Mouse (Mus musculus): ENCODE measurements around the gene Rhov.

Rhov gene

DNA sequence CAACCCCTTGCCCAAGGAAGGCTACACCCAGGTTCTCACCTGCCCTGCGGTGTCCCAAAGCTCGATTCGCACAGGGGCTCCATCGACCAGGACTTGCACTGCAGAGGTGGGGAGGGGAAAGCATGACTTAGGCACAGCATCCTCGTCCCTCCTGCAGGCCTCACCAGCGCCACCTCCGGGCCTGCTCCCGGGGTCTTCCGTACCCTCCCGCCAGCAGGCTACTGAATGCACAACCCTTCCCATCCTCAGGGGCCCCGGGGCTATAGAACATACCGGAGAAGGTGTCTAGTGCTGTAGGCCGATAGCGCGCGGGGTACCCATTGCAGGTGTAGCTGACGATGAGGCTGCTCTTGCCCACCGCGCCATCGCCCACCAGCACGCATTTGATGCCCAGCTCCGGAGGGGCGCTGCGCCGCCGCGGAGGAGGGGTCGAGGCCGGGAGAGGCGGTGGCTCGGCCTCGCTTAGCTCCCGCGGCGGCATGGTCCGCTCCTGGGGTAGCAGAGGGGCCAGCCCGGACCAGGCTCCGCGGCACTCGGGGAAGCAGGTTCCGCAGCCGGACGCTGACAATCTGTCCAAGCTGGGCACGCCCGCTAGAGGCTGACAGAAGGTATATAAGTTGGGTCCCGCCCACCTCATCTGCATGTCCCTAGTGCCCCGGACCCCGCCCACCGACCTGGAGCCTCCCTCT, at the start of gene Rhov:
Gene Rhov, minus strand, starts transcription at position 630 of the 689 bp plus-strand sequence.
- peak; percentile 80 for DNase-seq

DNA sequence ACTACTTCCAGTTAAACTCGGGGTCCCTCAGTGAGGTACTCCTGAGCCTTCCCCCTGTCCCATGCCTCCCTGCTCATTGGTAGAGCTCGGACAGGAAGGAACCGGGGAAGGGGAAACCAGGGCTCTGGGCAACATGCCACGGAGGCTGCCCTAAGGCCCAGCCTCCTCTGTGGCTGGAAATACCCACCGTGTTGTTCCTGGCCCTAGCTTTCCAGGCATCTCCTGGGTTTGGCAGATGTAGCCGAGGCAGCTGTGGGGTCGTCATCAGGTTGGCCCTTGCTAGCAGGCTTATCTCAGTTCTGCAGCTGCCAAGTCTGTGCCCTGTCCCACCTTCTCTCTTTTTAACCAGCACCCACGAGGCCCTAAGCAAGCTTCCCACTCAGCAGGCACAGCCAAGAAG, 49.5 kb upstream of the Rhov start:
- no peak for DNase-seq

- DNase-seq: no peak
Measured at GRCm38 (mm10) chr2:119318043-119318710, 47.1 kb upstream of the Rhov start.

GRCm38 (mm10) chr2:119314742-119315310, 43.8 kb upstream of the Rhov start:
- DNase-seq: no peak

GRCm38 (mm10) chr2:119313780-119314479, 42.9 kb upstream of the Rhov start:
- no peak for DNase-seq

DNA sequence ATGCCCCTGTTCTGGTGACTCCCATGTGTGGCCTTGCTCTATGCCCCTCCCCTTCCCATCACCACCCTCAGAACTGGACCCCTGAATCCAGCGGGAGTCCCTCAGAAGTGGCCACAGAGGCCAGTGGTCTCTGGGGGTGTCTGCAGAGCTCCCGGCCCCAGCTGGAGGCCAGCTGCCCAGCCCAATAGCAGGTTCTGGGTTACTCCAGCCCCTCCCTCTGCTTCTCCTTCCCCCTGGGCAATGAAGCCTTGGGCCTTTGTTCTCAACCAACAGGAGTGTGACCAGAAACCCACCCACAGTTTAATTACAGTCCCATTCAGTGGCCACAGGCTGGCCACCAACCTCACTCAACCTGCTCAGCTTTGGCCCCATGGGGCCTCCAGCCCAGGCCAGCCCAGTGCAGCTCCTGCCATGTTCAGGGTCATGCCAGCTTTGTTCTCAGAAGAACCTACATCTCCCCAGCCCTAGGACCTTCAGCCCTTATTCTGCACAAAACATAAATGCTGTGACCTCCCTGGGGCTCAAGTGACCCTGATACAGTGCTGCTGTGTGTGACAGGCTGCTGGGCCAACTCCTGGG, 41.4 kb upstream of the Rhov start:
- DNase-seq: no peak

- DNase-seq: no peak
Measured at GRCm38 (mm10) chr2:119311544-119311943, 40.5 kb upstream of the Rhov start.

- DNase-seq: no peak
Measured at GRCm38 (mm10) chr2:119304798-119305208, 33.7 kb upstream of the Rhov start.

- no peak for DNase-seq
Measured at GRCm38 (mm10) chr2:119304391-119304790, 33.3 kb upstream of the Rhov start.

DNA sequence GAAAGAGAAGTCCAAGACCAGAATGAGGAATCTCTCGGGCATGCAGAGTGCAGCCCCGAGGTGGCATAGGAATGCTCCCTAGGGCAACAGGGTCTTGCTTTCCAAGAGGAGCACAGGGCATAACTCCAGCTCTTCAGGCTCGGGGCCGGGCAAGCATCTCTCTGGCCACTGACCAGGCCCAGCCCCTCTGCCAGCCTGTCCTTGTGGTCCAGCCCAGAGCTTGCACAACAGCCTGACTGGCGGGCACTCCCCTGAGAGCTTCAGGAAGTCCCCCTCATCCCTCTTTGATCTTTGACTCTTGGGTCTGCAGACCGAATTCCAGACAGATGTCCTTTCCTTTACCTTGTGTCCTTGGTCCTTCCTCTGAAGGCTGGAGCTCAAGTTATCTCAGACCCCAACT, 31.8 kb upstream of the Rhov start:
- no peak for DNase-seq

GRCm38 (mm10) chr2:119300819-119301493, 29.9 kb upstream of the Rhov start:
- DNase-seq: no peak

DNA sequence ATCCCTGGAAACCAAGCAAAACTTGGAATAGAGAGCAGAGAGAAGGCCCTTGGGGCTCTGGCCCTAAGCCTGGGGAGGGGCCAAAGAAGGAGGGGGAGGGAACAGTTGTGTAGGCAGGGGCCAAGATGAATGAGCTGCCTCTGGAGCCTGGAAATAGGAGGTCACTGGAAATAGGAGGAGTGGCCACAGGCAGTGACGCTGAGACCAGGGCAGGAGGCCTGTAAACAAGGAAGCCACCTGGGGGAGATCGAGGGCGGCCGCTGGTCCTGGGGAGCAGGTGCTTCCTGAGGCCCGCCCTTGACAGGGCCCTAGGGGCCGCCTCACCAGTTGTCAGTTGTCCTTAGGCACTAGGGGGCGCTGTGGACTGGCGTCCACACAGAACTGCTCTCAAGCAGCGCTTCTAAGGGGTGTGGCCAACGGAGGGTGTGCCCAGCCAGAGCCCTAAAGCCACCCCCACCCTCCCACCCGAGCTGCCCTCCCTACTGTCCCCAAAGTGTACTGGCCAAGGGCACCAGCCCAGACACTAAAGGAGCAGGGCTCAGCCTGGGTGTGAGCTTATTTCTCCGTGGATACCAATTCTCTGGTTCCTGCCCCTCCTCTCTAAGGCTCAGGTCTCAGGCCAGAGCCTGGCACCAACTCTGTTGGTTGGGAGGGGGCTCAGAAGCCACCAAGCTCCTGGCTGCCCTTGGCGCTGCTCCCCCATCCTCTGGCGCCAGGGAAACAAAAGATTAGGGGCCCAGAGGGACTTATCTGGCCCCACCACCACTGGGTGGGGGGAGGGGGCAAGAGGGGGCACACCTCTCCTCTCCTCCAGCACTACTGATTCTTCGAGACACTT, 29.1 kb upstream of the Rhov start:
- peak; percentile 64 for DNase-seq

DNA sequence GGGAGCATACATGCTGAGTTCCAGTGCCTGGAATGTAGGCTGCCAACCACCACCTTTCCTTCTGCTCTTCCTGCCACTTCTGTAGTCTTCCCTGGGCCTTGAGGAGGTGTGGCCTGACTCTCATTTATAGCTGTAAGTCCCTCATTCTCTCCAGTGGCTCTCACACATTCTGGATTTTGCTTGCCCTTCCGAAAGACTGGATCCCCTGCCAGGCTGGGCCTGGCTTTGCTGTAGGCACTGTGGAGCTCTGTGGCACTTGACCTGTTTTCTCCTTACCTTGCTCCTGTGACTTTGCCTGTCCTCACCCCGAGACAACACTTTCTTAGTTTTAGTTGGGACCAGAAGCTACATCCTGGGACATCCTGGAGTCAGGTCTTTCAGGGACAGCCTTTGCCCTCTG, 27.8 kb upstream of the Rhov start:
- DNase-seq: no peak

- DNase-seq: peak; percentile 68
Measured at GRCm38 (mm10) chr2:119298330-119298729, 27.3 kb upstream of the Rhov start.

GRCm38 (mm10) chr2:119297506-119297905, 26.4 kb upstream of the Rhov start:
- DNase-seq: no peak

- no peak for DNase-seq
Measured at GRCm38 (mm10) chr2:119296756-119297155, 25.7 kb upstream of the Rhov start.

DNA sequence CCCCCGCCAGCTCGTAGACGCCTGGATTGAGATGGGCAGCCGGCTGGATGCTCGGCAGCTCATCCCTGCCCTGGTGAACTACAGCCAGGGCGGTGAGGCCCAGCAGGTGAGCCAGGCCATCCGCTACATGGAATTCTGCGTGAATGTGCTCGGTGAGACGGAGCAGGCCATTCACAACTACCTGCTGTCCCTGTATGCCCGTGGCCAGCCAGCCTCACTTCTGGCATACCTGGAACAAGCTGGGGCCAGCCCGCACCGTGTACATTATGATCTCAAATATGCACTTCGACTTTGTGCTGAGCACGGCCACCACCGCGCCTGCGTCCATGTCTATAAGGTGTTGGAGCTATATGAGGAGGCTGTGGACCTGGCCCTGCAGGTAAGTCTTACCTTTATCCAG, 23.3 kb upstream of the Rhov start:
- peak; percentile 43 for DNase-seq

DNA sequence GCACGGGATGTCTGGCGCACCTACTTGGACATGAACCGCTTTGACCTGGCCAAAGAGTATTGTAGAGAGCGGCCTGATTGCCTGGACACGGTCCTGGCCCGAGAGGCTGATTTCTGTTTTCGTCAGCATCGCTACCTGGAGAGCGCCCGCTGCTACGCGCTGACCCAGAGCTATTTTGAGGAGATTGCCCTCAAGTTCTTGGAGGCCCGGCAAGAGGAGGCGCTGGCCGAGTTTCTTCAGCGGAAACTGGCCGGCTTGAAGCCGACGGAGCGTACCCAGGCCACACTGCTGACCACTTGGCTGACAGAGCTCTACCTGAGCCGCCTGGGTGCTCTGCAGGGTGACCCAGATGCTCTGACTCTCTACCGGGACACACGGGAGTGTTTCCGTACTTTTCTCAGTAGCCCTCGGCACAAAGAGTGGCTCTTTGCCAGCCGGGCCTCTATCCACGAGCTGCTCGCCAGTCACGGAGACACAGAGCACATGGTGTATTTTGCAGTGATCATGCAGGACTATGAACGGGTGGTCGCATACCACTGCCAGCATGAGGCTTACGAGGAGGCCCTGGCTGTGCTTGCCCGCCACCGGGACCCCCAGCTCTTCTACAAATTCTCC, 22.8 kb upstream of the Rhov start:
- DNase-seq: peak; percentile 56

- DNase-seq: peak; percentile 54
Measured at GRCm38 (mm10) chr2:119293311-119293710, 22.2 kb upstream of the Rhov start.

DNA sequence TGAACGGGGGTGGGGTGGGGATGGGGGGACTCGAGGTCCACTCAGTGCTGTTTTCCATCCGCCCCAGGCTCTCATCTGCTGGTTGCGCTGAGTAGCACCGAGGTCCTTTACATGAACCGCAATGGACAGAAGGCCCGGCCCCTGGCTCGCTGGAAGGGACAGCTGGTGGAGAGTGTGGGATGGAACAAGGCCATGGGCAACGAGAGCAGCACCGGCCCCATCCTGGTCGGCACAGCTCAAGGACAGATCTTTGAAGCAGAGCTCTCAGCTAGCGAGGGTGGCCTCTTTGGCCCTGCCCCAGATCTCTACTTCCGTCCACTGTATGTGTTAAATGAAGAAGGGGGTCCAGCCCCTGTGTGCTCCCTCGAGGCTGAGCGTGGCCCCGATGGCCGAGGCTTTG, 21.8 kb upstream of the Rhov start:
- DNase-seq: peak; percentile 78

DNA sequence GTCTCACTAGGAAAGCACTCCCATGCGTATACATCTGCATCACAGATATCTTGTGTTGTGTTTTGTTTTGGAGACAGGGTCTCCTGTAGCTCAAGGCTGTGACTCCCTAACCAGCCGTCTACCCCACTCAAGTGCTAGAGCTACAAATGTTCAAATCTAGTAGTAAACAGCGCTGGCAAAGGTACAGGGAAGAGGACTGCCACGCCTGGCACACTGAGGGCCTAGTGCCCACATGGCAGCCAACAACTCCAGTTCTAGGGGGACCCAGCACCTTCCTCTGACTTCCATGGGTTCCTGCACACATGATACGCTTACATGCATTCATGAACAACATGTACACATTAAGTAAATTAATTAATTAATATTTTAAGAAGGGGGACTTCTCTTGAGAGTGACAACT, 21.2 kb upstream of the Rhov start:
- DNase-seq: no peak
